Mouse (Mus musculus): ENCODE results near the gene N4bp1. TPM values are rescaled to one million over a fixed set of nuclear protein-coding genes. Genes with fewer than 3 reads are reported as not detected.

N4bp1 gene
- 12.4 and 12.7 TPM in 2 replicates for polyA plus RNA-seq (2016; fragmentation: Nextera tagmentation; extraction: Ambion mirVana)

DNA sequence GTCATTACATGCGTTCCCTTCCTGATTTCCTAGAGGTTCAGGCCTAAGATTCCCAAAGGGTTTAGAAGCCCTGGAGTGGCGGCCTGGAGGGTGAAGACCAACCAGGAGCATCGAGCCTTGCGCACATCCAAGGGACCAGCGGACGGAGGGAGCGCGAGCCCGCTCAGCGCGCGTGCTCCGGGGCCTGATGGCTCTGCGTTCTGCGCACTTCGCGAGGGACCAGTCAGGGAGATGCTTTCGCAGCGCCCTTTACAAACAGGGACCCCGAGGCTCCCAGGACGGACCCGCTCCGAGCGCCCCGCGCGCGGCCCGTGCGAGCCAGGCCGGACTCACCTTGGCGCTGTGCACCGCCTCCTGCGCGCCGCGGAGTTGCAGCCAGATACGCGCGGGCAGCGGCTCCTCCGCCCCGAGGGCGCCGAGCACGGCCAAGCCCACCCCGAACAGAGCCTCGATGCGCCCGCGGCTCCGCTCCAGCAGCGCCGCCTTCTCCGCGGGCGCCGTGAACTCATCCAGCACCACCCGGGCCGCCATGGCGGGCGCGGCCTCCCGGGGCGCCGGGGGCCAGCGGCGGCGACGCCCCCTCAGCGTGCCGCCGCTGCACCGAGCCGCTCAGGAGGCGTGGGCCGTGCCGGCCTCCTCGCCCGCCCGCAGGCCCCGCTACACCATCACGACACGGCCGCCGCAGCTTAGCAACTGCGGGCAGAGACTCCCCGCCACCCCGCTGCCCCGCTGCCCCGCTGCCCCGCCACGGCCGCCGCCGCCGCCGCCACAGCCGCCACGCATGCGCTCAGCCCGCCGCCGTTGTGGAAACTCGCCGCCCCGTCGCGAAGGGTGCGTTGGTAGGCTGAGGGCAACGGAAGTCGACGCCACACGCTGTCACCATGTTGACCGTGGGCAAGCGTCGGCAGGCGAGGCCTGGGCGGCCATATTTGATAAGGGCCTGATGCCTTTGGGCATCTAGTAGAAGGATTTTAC lies at the start of gene N4bp1:
Gene N4bp1, minus strand, starts transcription at position 770 of the 975 bp plus-strand sequence.
- under 1% methylated on average over 103 of the region's 119 CpGs for WGBS
- H3K4me1 ChIP-seq: peaks cover 23% of the 10 kb centered on the region
- H3K9me3 ChIP-seq: no peaks in the 10 kb centered on the region
- H3K4me2 ChIP-seq: peak within 1 kb of the TSS; percentile 90
- peak within 1 kb of the TSS; percentile 97 for H3K4me3 ChIP-seq (replicated peaks)
- peak within 1 kb of the TSS; percentile 93 for H3K27ac ChIP-seq
- ATAC-seq (ENCODE audit: low FRiP score): peak; percentile 97
- no peaks in the 10 kb centered on the region for H3K27me3 ChIP-seq
- H3K36me3 ChIP-seq (replicated peaks): peaks cover 4% of the 10 kb centered on the region; the same call in 1 of the 2 replicates
- peak within 1 kb of the TSS; percentile 91 for H3K9ac ChIP-seq

- H3K9me3 ChIP-seq: no peaks in the 10 kb centered on the region
- H3K4me2 ChIP-seq: no peak overlapping the region
- H3K27me3 ChIP-seq: no peaks in the 10 kb centered on the region
- H3K9ac ChIP-seq: no peak overlapping the region
- ATAC-seq (ENCODE audit: low FRiP score): no peak
- no peaks in the 10 kb centered on the region for H3K36me3 ChIP-seq (replicated peaks)
- 52% methylated on average over 5 of the region's 5 CpGs for WGBS
- no peak overlapping the region for H3K27ac ChIP-seq
- no peaks in the 10 kb centered on the region for H3K4me1 ChIP-seq
- H3K4me3 ChIP-seq (replicated peaks): no peak overlapping the region
Measured at GRCm38 (mm10) chr8:86934841-86935240, 49.8 kb upstream of the N4bp1 start.

- Histone ChIP-seq H3K4me2 (no peak overlapping the region), H3K4me1 (no peaks in the 10 kb centered on the region)
Measured at GRCm38 (mm10) chr8:86934393-86934792, 49.3 kb upstream of the N4bp1 start.

GRCm38 (mm10) chr8:86933898-86934297 lies 48.8 kb upstream of the N4bp1 start:
- no peak overlapping the region for H3K9ac ChIP-seq
- H3K27ac ChIP-seq: no peak overlapping the region
- no peaks in the 10 kb centered on the region for H3K9me3 ChIP-seq
- no peaks in the 10 kb centered on the region for H3K36me3 ChIP-seq (replicated peaks)
- no peak overlapping the region for H3K4me3 ChIP-seq (replicated peaks)
- ATAC-seq (ENCODE audit: low FRiP score): peak; percentile 57; the same call in 1 of the 2 replicates
- WGBS: 19% methylated on average over 9 of the region's 9 CpGs
- no peak overlapping the region for H3K4me2 ChIP-seq
- H3K27me3 ChIP-seq: no peaks in the 10 kb centered on the region
- H3K4me1 ChIP-seq: no peaks in the 10 kb centered on the region

More at GRCm38 (mm10) chr8:86934393-86934792, 49.3 kb upstream of the N4bp1 start:
- Histone ChIP-seq H3K36me3 (replicated peaks) (no peaks in the 10 kb centered on the region), H3K9ac (no peak overlapping the region), H3K27me3 (no peaks in the 10 kb centered on the region), H3K27ac (no peak overlapping the region), H3K9me3 (no peaks in the 10 kb centered on the region), H3K4me3 (replicated peaks) (no peak overlapping the region)
- WGBS: 47% methylated on average over 13 of the region's 13 CpGs
- ATAC-seq (ENCODE audit: low FRiP score): no peak

DNA sequence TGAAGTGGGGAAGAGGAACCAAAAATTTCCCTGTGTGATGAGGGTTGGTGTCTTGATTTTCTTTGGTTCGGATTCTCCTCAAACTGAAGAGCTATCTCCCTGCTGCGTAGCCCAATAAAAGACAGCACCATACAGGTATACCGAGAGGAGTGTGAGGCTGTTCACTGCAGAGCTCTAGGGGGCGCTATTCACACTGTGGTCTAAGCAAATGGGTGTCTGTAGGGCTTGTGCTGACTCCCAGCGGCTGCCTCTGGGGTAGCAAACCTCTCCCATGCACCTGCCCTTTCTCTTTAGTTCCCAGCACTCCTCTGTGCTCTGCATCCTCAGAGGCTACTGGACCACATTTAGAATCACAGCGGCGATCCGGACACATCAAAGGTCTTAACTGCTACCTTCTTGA lies 41.2 kb upstream of the N4bp1 start:
- H3K27ac ChIP-seq: no peak overlapping the region
- no peaks in the 10 kb centered on the region for H3K9me3 ChIP-seq
- H3K9ac ChIP-seq: no peak overlapping the region
- H3K36me3 ChIP-seq (replicated peaks): no peaks in the 10 kb centered on the region
- WGBS: 59% methylated on average over 8 of the region's 8 CpGs
- H3K4me3 ChIP-seq (replicated peaks): no peak overlapping the region
- ATAC-seq (ENCODE audit: low FRiP score): no peak
- 0 out of 2 replicates have a peak, but pooled peaks cover 3% of the 10 kb centered on the region for H3K4me1 ChIP-seq
- 0 out of 2 replicates have a peak, but pooled peaks cover 4% of the 10 kb centered on the region for H3K27me3 ChIP-seq
- no peak overlapping the region for H3K4me2 ChIP-seq

GRCm38 (mm10) chr8:86923219-86923835 lies 38.3 kb upstream of the N4bp1 start:
- no peak overlapping the region for H3K27ac ChIP-seq
- 0 out of 2 replicates have a peak, but pooled peaks cover 3% of the 10 kb centered on the region for H3K4me1 ChIP-seq
- 92% methylated on average over 5 of the region's 5 CpGs for WGBS
- no peak overlapping the region for H3K4me3 ChIP-seq (replicated peaks)
- H3K9me3 ChIP-seq: no peaks in the 10 kb centered on the region
- H3K27me3 ChIP-seq: 0 out of 2 replicates have a peak, but pooled peaks cover 4% of the 10 kb centered on the region
- H3K36me3 ChIP-seq (replicated peaks): no peaks in the 10 kb centered on the region
- ATAC-seq (ENCODE audit: low FRiP score): no peak
- H3K4me2 ChIP-seq: no peak overlapping the region
- H3K9ac ChIP-seq: no peak overlapping the region

- Histone ChIP-seq H3K9ac (no peak overlapping the region), H3K4me3 (replicated peaks) (no peak overlapping the region), H3K27me3 (0 out of 2 replicates have a peak, but pooled peaks cover 4% of the 10 kb centered on the region), H3K4me2 (no peak overlapping the region), H3K27ac (no peak overlapping the region), H3K4me1 (0 out of 2 replicates have a peak, but pooled peaks cover 3% of the 10 kb centered on the region), H3K36me3 (replicated peaks) (no peaks in the 10 kb centered on the region), H3K9me3 (no peaks in the 10 kb centered on the region)
- ATAC-seq (ENCODE audit: low FRiP score): no peak
- WGBS: 82% methylated on average over 1 of the region's 1 CpGs
Measured at GRCm38 (mm10) chr8:86922673-86923072, 37.6 kb upstream of the N4bp1 start.

DNA sequence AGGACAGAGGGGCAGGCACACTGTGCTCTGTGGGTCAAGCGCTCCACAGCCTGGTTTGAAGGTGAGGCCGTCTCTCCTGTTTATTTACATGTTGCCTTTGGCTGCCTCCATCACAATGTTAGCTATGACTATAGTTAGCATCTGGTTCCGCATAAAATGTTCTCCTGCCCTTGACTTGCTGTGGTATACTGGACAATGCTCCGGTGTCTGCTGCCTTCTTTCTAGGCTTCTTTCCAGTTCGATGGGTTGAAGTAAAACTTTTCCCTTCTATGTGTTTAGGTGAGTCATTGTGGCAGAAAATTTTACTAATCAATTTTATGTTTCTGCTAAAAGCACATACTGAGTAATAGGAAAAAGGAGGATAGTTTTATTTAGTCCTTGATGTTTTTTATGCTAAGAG lies 37.1 kb upstream of the N4bp1 start:
- no peak overlapping the region for H3K4me3 ChIP-seq (replicated peaks)
- ATAC-seq (ENCODE audit: low FRiP score): no peak
- 79% methylated on average over 5 of the region's 5 CpGs for WGBS
- no peak overlapping the region for H3K9ac ChIP-seq
- no peak overlapping the region for H3K4me2 ChIP-seq
- no peak overlapping the region for H3K27ac ChIP-seq
- H3K36me3 ChIP-seq (replicated peaks): no peaks in the 10 kb centered on the region
- 0 out of 2 replicates have a peak, but pooled peaks cover 4% of the 10 kb centered on the region for H3K27me3 ChIP-seq
- no peaks in the 10 kb centered on the region for H3K9me3 ChIP-seq
- 0 out of 2 replicates have a peak, but pooled peaks cover 3% of the 10 kb centered on the region for H3K4me1 ChIP-seq

DNA sequence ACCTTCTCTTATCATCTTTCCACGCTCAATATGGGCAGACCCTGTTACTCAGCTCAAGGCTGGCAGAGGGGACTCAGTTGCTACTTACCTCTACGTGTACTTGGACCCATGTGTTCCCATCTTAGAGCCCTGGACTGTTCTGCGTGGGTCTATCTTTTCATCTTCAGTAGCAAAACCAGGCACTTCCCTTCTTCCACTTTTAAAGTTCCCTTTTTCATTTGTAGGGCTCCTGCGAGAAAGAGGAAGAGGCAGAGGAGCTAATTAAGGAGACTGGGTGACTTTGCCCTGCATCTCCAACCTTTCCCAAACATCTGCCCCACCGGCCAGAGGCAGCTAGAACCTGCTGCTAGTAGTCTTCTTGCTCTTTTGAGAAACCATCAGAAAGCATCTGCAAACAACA lies 35.9 kb upstream of the N4bp1 start:
- H3K27ac ChIP-seq: no peak overlapping the region
- H3K27me3 ChIP-seq: 0 out of 2 replicates have a peak, but pooled peaks cover 4% of the 10 kb centered on the region
- H3K4me1 ChIP-seq: 0 out of 2 replicates have a peak, but pooled peaks cover 3% of the 10 kb centered on the region
- H3K4me3 ChIP-seq (replicated peaks): no peak overlapping the region
- ATAC-seq (ENCODE audit: low FRiP score): no peak
- H3K4me2 ChIP-seq: no peak overlapping the region
- H3K9me3 ChIP-seq: no peaks in the 10 kb centered on the region
- no peak overlapping the region for H3K9ac ChIP-seq
- 59% methylated on average over 5 of the region's 5 CpGs for WGBS
- no peaks in the 10 kb centered on the region for H3K36me3 ChIP-seq (replicated peaks)

DNA sequence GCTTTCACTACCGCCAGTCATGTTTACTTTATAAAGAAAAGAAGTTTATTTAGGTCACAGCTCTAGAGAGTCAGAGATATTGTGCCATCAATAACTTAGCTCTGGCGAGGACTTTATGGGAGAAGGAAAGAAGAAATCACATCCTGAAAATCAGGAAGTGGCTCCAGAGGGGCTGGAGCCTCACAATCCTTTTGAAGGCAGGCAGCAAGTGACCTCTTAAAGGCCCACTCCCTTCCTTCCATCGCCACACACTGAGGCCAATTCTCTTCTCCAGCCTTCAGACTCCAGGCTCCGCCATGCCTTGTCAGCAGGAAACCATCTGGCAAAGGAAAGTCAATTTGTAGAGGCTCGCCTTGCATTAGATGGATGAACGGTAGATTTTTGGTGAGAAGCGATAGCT lies 35.4 kb upstream of the N4bp1 start:
- Histone ChIP-seq H3K36me3 (replicated peaks) (no peaks in the 10 kb centered on the region), H3K27me3 (0 out of 2 replicates have a peak, but pooled peaks cover 4% of the 10 kb centered on the region), H3K4me3 (replicated peaks) (no peak overlapping the region), H3K4me2 (no peak overlapping the region), H3K4me1 (0 out of 2 replicates have a peak, but pooled peaks cover 3% of the 10 kb centered on the region), H3K9ac (no peak overlapping the region), H3K9me3 (no peaks in the 10 kb centered on the region), H3K27ac (no peak overlapping the region)
- WGBS: 58% methylated on average over 7 of the region's 7 CpGs
- ATAC-seq (ENCODE audit: low FRiP score): no peak

GRCm38 (mm10) chr8:86920024-86920423 lies 35.0 kb upstream of the N4bp1 start:
- WGBS: 89% methylated on average over 7 of the region's 7 CpGs
- Histone ChIP-seq H3K9ac (no peak overlapping the region), H3K9me3 (no peaks in the 10 kb centered on the region), H3K27ac (no peak overlapping the region), H3K4me1 (0 out of 2 replicates have a peak, but pooled peaks cover 3% of the 10 kb centered on the region), H3K36me3 (replicated peaks) (no peaks in the 10 kb centered on the region), H3K4me3 (replicated peaks) (no peak overlapping the region), H3K27me3 (0 out of 2 replicates have a peak, but pooled peaks cover 4% of the 10 kb centered on the region), H3K4me2 (no peak overlapping the region)
- no peak for ATAC-seq (ENCODE audit: low FRiP score)

DNA sequence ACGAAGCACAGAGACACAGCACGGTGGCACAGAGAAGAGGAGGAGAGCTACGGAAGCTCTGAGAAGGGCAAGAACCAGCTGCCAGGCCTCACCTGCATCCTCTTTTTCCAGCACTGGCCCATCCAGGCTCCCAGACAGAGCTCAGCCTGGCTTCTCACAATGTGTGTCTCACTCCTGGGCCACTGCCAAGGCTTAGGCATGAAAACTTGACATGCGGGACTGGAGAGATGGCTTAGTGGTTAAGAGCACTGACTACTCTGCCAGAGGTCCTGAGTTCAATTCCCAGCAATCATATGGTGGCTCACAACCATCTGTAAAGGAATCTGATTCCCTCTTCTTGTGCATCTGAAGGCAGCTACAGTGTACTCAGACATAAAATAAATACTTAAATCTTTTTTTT lies 34.2 kb upstream of the N4bp1 start:
- Histone ChIP-seq H3K4me2 (no peak overlapping the region), H3K4me3 (replicated peaks) (no peak overlapping the region), H3K27ac (no peak overlapping the region), H3K9me3 (no peaks in the 10 kb centered on the region), H3K36me3 (replicated peaks) (no peaks in the 10 kb centered on the region), H3K4me1 (0 out of 2 replicates have a peak, but pooled peaks cover 3% of the 10 kb centered on the region), H3K9ac (no peak overlapping the region), H3K27me3 (0 out of 2 replicates have a peak, but pooled peaks cover 4% of the 10 kb centered on the region)
- no peak for ATAC-seq (ENCODE audit: low FRiP score)
- WGBS: 92% methylated on average over 4 of the region's 4 CpGs

All from forebrain, embryonic 12.5 days (tissue).